Comparison of ENCODE assay signal across 9 mouse cellular contexts in the genomic region with DNA sequence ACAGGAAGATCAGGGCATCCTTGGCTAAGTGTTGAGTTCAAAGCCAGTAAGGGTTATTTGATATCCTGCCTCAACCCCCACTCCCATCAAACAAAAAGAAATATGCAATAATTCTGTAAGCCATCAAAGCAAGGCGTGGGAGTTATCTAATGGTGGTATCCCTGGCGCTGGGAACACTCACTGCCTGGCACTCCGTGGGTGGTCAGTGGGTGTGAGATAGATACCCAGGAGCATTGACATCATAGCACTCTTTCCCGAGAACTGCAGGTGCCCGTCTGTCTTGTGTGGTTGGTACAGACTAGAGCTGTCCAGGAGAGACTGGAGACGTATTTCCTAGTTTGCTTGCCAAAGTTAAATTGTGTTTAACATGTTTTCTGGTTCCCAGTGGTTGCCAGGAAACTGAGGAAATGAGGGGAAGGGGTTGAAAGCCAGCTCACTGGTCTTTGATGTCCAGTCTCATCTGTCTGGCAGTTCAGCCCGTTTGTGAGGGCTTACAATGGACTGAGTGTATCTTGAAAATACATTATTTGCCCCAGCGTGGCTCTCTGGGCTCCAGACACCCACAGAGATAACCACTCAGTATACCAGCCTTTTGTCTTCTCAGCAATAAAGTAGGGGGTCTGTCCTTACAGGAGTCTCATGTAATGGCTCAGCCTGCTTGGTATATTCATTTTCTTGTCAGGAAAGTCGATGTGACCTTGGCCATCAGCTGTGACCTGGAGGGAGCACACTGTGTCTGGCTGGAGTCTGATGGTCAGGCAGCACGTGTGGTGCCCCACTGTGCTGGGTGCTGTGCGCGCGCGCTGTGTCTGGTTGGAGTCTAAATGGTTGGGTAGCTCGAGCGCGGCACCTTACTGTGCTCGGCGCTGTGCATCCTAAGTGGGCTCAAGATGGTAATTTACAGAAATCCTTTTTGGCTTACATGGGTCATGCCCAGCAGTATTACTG. TPM values are rescaled to one million over a fixed set of nuclear protein-coding genes. Genes with fewer than 3 reads are reported as not detected.
DNase-seq lines count a peak whose midpoint lies in the region; ATAC-seq and TF ChIP-seq lines count a peak whose summit lies in the region.
"Had no signal": no experiment of that assay in that cellular context is flagged by ENCODE, and none has a peak within 500 bp of the region (broad histone marks: within the 10 kb centered on the region; RNA-seq: fewer than 3 reads in every experiment).

No protein-coding gene starts in this region.

- peaks cover 35% of the 10 kb centered on the region for H3K36me3 ChIP-seq in liver, postnatal 0 days (replicated peaks; ENCODE audit: insufficient read depth, low read length)
- H3K36me3 ChIP-seq in hindbrain, embryonic 12.5 days = peaks cover 6% of the 10 kb centered on the region; the same call in 1 of the 2 replicates
- H3K36me3 ChIP-seq in midbrain, embryonic 16.5 days (ENCODE audit: control insufficient read depth, insufficient read depth, low read length) = no peaks in the 10 kb centered on the region

- H3K4me2 ChIP-seq in liver, postnatal 0 days (ENCODE audit: low read depth, low read length) = no peak overlapping the region
- H3K4me2 ChIP-seq in hindbrain, embryonic 12.5 days (replicated peaks) = no peak overlapping the region
- H3K4me2 ChIP-seq in midbrain, embryonic 16.5 days (ENCODE audit: low read length) = no peak overlapping the region

- H3K4me1 ChIP-seq in liver, postnatal 0 days (ENCODE audit: insufficient read depth) = peaks cover 67% of the 10 kb centered on the region
- peaks cover 77% of the 10 kb centered on the region for H3K4me1 ChIP-seq in hindbrain, embryonic 12.5 days
- peaks cover 39% of the 10 kb centered on the region for H3K4me1 ChIP-seq in midbrain, embryonic 16.5 days (ENCODE audit: control insufficient read depth, insufficient read depth, low read length)

- H3K9me3 ChIP-seq in liver, postnatal 0 days (ENCODE audit: low read length) = no peaks in the 10 kb centered on the region
- H3K9me3 ChIP-seq in hindbrain, embryonic 12.5 days (replicated peaks) = no peaks in the 10 kb centered on the region
- H3K9me3 ChIP-seq in midbrain, embryonic 16.5 days (replicated peaks; ENCODE audit: control insufficient read depth, low read length, poor library complexity, severe bottlenecking) = no peaks in the 10 kb centered on the region

- WGBS in liver, postnatal 0 days (ENCODE audit: insufficient replicate concordance) = 78% methylated on average over 19 of the region's 19 CpGs
- 47% methylated on average over 19 of the region's 19 CpGs for WGBS in hindbrain, embryonic 12.5 days
- 51% methylated on average over 19 of the region's 19 CpGs for WGBS in midbrain, embryonic 16.5 days

- peak overlapping the region; percentile 95 for H3K27ac ChIP-seq in gastrocnemius, adult 2 months
- 0 out of 2 replicates have a peak overlapping the region, but pooled peaks have one; percentile 39 for H3K27ac ChIP-seq in liver, postnatal 0 days (ENCODE audit: low read depth)
- H3K27ac ChIP-seq in hindbrain, embryonic 12.5 days = peak overlapping the region; percentile 58
- H3K27ac ChIP-seq in midbrain, embryonic 16.5 days (ENCODE audit: low read length) = peak overlapping the region; percentile 24; the same call in 1 of the 2 replicates

- H3K4me3 ChIP-seq in gastrocnemius, adult 2 months = no peak overlapping the region
- H3K4me3 ChIP-seq in liver, postnatal 0 days (ENCODE audit: low read depth, low read length) = no peak overlapping the region
- H3K4me3 ChIP-seq in hindbrain, embryonic 12.5 days = no peak overlapping the region
- no peak overlapping the region for H3K4me3 ChIP-seq in midbrain, embryonic 16.5 days (ENCODE audit: low read depth, low read length)

- no peak for TF ChIP-seq CTCF in gastrocnemius, adult 2 months (IDR thresholded peaks at IDR 0.05)
- no peak for TF ChIP-seq CTCF in liver, postnatal 0 days (IDR thresholded peaks at IDR 0.05; ENCODE audit: low read depth)

- no peak overlapping the region for H3K9ac ChIP-seq in liver, postnatal 0 days (replicated peaks)
- H3K9ac ChIP-seq in hindbrain, embryonic 12.5 days = no peak overlapping the region
- H3K9ac ChIP-seq in midbrain, embryonic 16.5 days (ENCODE audit: low read depth, low read length) = no peak overlapping the region

- no peak for TF ChIP-seq EP300 in liver, postnatal 0 days (IDR thresholded peaks at IDR 0.05; ENCODE audit: low read depth)

- no peak for ATAC-seq in liver, postnatal 0 days
- no peak for ATAC-seq in hindbrain, embryonic 12.5 days (ENCODE audit: low FRiP score)
- ATAC-seq in midbrain, embryonic 16.5 days = no peak

- intact Hi-C loops in gastrocnemius, adult 2 months (cut with DNase I) = no loop called here

- no peak for DNase-seq in gastrocnemius, adult 2 months
- DNase-seq in gastrocnemius, postnatal 10 days = no peak
- no peak for DNase-seq in liver, postnatal 0 days
- DNase-seq in liver = no peak
- DNase-seq in ovary, postnatal 10 days (ENCODE audit: low spot score) = no peak
- no peak for DNase-seq in cerebellum, postnatal 36 days
- DNase-seq: embryo, embryonic 11 days had no signal

- H3K27me3 ChIP-seq in liver, postnatal 0 days (ENCODE audit: insufficient read depth, low read length) = no peaks in the 10 kb centered on the region
- no peaks in the 10 kb centered on the region for H3K27me3 ChIP-seq in hindbrain, embryonic 12.5 days
- H3K27me3 ChIP-seq in midbrain, embryonic 16.5 days (ENCODE audit: control insufficient read depth, insufficient read depth, low read depth, low read length) = no peaks in the 10 kb centered on the region

RNA-seq across cellular contexts. Expression of gene Wbp1l, which starts 22.6 kb away (rescaled TPM):
- 100 to 1,000 TPM in 1 of 2 experiments, 10 to 100 TPM in 1; 65.4 to 101 TPM for total RNA-seq in gastrocnemius, adult 2 months (2021)
- total RNA-seq in gastrocnemius, postnatal 10 days (2021) = 10 to 100 TPM; 38.3 to 41.6 TPM
- polyA plus RNA-seq in liver, postnatal 0 days (2015; fragmentation: Nextera tagmentation; extraction: Ambion mirVana) = 40.4 and 48.8 TPM in 2 replicates
- 54.6 and 56.4 TPM in 2 replicates for polyA plus RNA-seq in hindbrain, embryonic 12.5 days (2016; fragmentation: Nextera tagmentation; extraction: Ambion mirVana)
- 34.0 and 34.8 TPM in 2 replicates for polyA plus RNA-seq in midbrain, embryonic 16.5 days (2015; fragmentation: Nextera tagmentation; extraction: Ambion mirVana)

RNA-seq across cellular contexts. Expression of gene Sfxn2, which starts 48.3 kb away (rescaled TPM):
- 1 to 10 TPM; 3.2 to 3.7 TPM for total RNA-seq in gastrocnemius, adult 2 months (2021)
- total RNA-seq in gastrocnemius, postnatal 10 days (2021) = 1 to 10 TPM; 5.5 to 7.3 TPM
- 63.0 and 63.4 TPM in 2 replicates for polyA plus RNA-seq in liver, postnatal 0 days (2015; fragmentation: Nextera tagmentation; extraction: Ambion mirVana)
- polyA plus RNA-seq in hindbrain, embryonic 12.5 days (2016; fragmentation: Nextera tagmentation; extraction: Ambion mirVana) = 14.6 and 15.0 TPM in 2 replicates
- polyA plus RNA-seq in midbrain, embryonic 16.5 days (2015; fragmentation: Nextera tagmentation; extraction: Ambion mirVana) = 9.7 and 12.8 TPM in 2 replicates

RNA-seq across cellular contexts. Expression of gene Arl3, which starts 48.5 kb away (rescaled TPM):
- total RNA-seq in gastrocnemius, adult 2 months (2021) = 10 to 100 TPM; 64.0 to 67.7 TPM
- 10 to 100 TPM; 48.9 to 50.5 TPM for total RNA-seq in gastrocnemius, postnatal 10 days (2021)
- 17.0 and 17.1 TPM in 2 replicates for polyA plus RNA-seq in liver, postnatal 0 days (2015; fragmentation: Nextera tagmentation; extraction: Ambion mirVana)
- 190 and 196 TPM in 2 replicates for polyA plus RNA-seq in hindbrain, embryonic 12.5 days (2016; fragmentation: Nextera tagmentation; extraction: Ambion mirVana)
- polyA plus RNA-seq in midbrain, embryonic 16.5 days (2015; fragmentation: Nextera tagmentation; extraction: Ambion mirVana) = 213 and 226 TPM in 2 replicates

RNA-seq across cellular contexts. Expression of gene Cyp17a1, which starts 51.5 kb away (rescaled TPM):
- not detected for total RNA-seq in gastrocnemius, adult 2 months (2021)
- total RNA-seq in gastrocnemius, postnatal 10 days (2021) = not detected
- polyA plus RNA-seq in liver, postnatal 0 days (2015; fragmentation: Nextera tagmentation; extraction: Ambion mirVana) = 3.3 and 5.8 TPM in 2 replicates
- not detected in 2 replicates for polyA plus RNA-seq in hindbrain, embryonic 12.5 days (2016; fragmentation: Nextera tagmentation; extraction: Ambion mirVana)
- not detected in 2 replicates for polyA plus RNA-seq in midbrain, embryonic 16.5 days (2015; fragmentation: Nextera tagmentation; extraction: Ambion mirVana)

Comparison
In these comparisons a context has a peak if more than half of its experiments do, and no peak if none do; other contexts are left out.
1. H3K27ac ChIP-seq: peak in every context shown above with its lines; median percentile 95 in gastrocnemius, adult 2 months; 58 in hindbrain, embryonic 12.5 days; 39 in liver, postnatal 0 days; 24 in midbrain, embryonic 16.5 days.
2. RNA of gene Arl3, which starts 48.5 kb away (polyA plus RNA-seq): 213 to 226 TPM in midbrain, embryonic 16.5 days and 190 to 196 TPM in hindbrain, embryonic 12.5 days; 17.0 to 17.1 TPM in liver, postnatal 0 days; every median in the first group is over 10 times any median in the second.